Mouse (Mus musculus) limb, embryonic 12.5 days (tissue): ENCODE results near the gene Fam78a. TPM values are rescaled to one million over a fixed set of nuclear protein-coding genes. Genes with fewer than 3 reads are reported as not detected.

Source experiments
- ATAC-seq: fragments of 200-750 bp; cut with Nextera tagmentation; 2 replicates; pipeline ENCODE4 v1.8.0; 2017; ENCODE audit warnings: low read depth, moderate TSS enrichment; ENCODE audit not compliant: insufficient number of reproducible peaks, insufficient read depth, low FRiP score, low TSS enrichment
- H3K27ac ChIP-seq: fragments of 300-500 bp; sonication (generic); 2 replicates; pipeline ENCODE4 v1.5.1; 2016; ENCODE audit warnings: mild to moderate bottlenecking, moderate library complexity
- H3K27me3 ChIP-seq: fragments of 300-500 bp; sonication (generic); 2 replicates; pipeline ENCODE4 v1.6.1; 2016; ENCODE audit warnings: mild to moderate bottlenecking, moderate library complexity
- H3K36me3 ChIP-seq: fragments of 300-500 bp; sonication (generic); 2 replicates; pipeline ENCODE4 v1.6.1; 2016; ENCODE audit warnings: mild to moderate bottlenecking, moderate library complexity
- H3K4me1 ChIP-seq: fragments of 300-500 bp; sonication (generic); replicated peaks from 2 replicates; pipeline ENCODE4 v1.6.1; 2016
- H3K4me2 ChIP-seq: fragments of 300-500 bp; sonication (generic); 2 replicates; pipeline ENCODE4 v1.6.1; 2016; ENCODE audit warnings: mild to moderate bottlenecking, moderate library complexity
- H3K4me3 ChIP-seq: fragments of 300-500 bp; sonication (generic); replicated peaks from 2 replicates; pipeline ENCODE4 v1.5.1; 2016; ENCODE audit warnings: mild to moderate bottlenecking
- H3K9ac ChIP-seq: fragments of 300-500 bp; sonication (generic); replicated peaks from 2 replicates; pipeline ENCODE4 v1.6.1; 2016; ENCODE audit warnings: mild to moderate bottlenecking, moderate library complexity
- H3K9me3 ChIP-seq: fragments of 300-500 bp; sonication (generic); 2 replicates; pipeline ENCODE4 v1.6.1; 2016; ENCODE audit warnings: mild to moderate bottlenecking, moderate library complexity
- WGBS: fragments of 180-500 bp; shearing (Covaris S2); methylation state at CpG from one replicate; pipeline ENCODE4 v1.1.7; 2016; 5-methylcytosine and 5-hydroxymethylcytosine counted together
- polyA plus RNA-seq: library from polyadenylated mRNA; unstranded; fragments of >200 nt; fragmentation: Nextera tagmentation; extraction: Ambion mirVana; gene quantifications from 2 replicates; pipeline ENCODE4 v1.2.1, GENCODE M21; 2016

The Fam78a gene
- polyA plus RNA-seq, 1 experiment from 2014 or later, result 4.0 TPM

- H3K27me3 ChIP-seq, result no peaks in the 10 kb centered on the region
- H3K27ac ChIP-seq, result 0 out of 2 replicates have a peak overlapping the region, but pooled peaks have one; percentile 12
- H3K4me2 ChIP-seq, result no peak overlapping the region
- H3K36me3 ChIP-seq, result no peaks in the 10 kb centered on the region
- no peak overlapping the region for H3K4me3 ChIP-seq
- no peak overlapping the region for H3K9ac ChIP-seq
- no peak for ATAC-seq
- 54% methylated on average over 5 of the region's 5 CpGs for WGBS
- H3K9me3 ChIP-seq, result no peaks in the 10 kb centered on the region
- no peaks in the 10 kb centered on the region for H3K4me1 ChIP-seq
These were observed 36.5 kb upstream of the Fam78a start for GRCm38 (mm10) chr2:32121150-32121549.

GRCm38 (mm10) chr2:32119802-32120750 is 35.4 kb upstream of the Fam78a start:
- H3K9me3 ChIP-seq, result no peaks in the 10 kb centered on the region
- 90% methylated on average over 20 of the region's 20 CpGs for WGBS
- no peak overlapping the region for H3K4me3 ChIP-seq
- H3K4me2 ChIP-seq, result no peak overlapping the region
- no peaks in the 10 kb centered on the region for H3K4me1 ChIP-seq
- H3K36me3 ChIP-seq, result no peaks in the 10 kb centered on the region
- no peak for ATAC-seq
- no peaks in the 10 kb centered on the region for H3K27me3 ChIP-seq
- H3K9ac ChIP-seq, result no peak overlapping the region
- no peak overlapping the region for H3K27ac ChIP-seq

- Histone ChIP-seq H3K27me3 (no peaks in the 10 kb centered on the region), H3K4me3 (no peak overlapping the region), H3K4me2 (no peak overlapping the region), H3K36me3 (no peaks in the 10 kb centered on the region), H3K9ac (no peak overlapping the region), H3K27ac (no peak overlapping the region), H3K9me3 (no peaks in the 10 kb centered on the region), H3K4me1 (no peaks in the 10 kb centered on the region)
- ATAC-seq, result no peak
- WGBS, result 93% methylated on average over 4 of the region's 4 CpGs
These were observed 31.2 kb upstream of the Fam78a start for GRCm38 (mm10) chr2:32115851-32116268.

- no peak overlapping the region for H3K4me2 ChIP-seq
- H3K9me3 ChIP-seq, result no peaks in the 10 kb centered on the region
- WGBS, result 70% methylated on average over 2 of the region's 2 CpGs
- H3K27me3 ChIP-seq, result no peaks in the 10 kb centered on the region
- no peak for ATAC-seq
- no peak overlapping the region for H3K4me3 ChIP-seq
- no peak overlapping the region for H3K9ac ChIP-seq
- no peaks in the 10 kb centered on the region for H3K4me1 ChIP-seq
- no peaks in the 10 kb centered on the region for H3K36me3 ChIP-seq
- H3K27ac ChIP-seq, result no peak overlapping the region
These were observed 27.9 kb upstream of the Fam78a start for GRCm38 (mm10) chr2:32112548-32112947.

- no peak overlapping the region for H3K4me3 ChIP-seq
- no peaks in the 10 kb centered on the region for H3K36me3 ChIP-seq
- H3K9me3 ChIP-seq, result no peaks in the 10 kb centered on the region
- no peak for ATAC-seq
- H3K4me2 ChIP-seq, result no peak overlapping the region
- no peak overlapping the region for H3K9ac ChIP-seq
- H3K4me1 ChIP-seq, result no peaks in the 10 kb centered on the region
- H3K27ac ChIP-seq, result no peak overlapping the region
- WGBS, result 93% methylated on average over 1 of the region's 1 CpGs
- no peaks in the 10 kb centered on the region for H3K27me3 ChIP-seq
These were observed 26.6 kb upstream of the Fam78a start for GRCm38 (mm10) chr2:32111268-32111667.

- Histone ChIP-seq H3K27me3 (no peaks in the 10 kb centered on the region), H3K9me3 (no peaks in the 10 kb centered on the region), H3K9ac (no peak overlapping the region; the same call in 1 of the 2 replicates), H3K27ac (no peak overlapping the region), H3K4me1 (no peaks in the 10 kb centered on the region), H3K36me3 (no peaks in the 10 kb centered on the region), H3K4me3 (no peak overlapping the region), H3K4me2 (no peak overlapping the region)
- WGBS, result 83% methylated on average over 7 of the region's 7 CpGs
- ATAC-seq, result no peak
These were observed 21.3 kb upstream of the Fam78a start for GRCm38 (mm10) chr2:32105930-32106329.

GRCm38 (mm10) chr2:32105117-32105913 is 20.7 kb upstream of the Fam78a start:
- Histone ChIP-seq H3K36me3 (no peaks in the 10 kb centered on the region), H3K4me2 (no peak overlapping the region), H3K27me3 (no peaks in the 10 kb centered on the region), H3K4me3 (no peak overlapping the region), H3K9me3 (no peaks in the 10 kb centered on the region), H3K9ac (no peak overlapping the region), H3K4me1 (no peaks in the 10 kb centered on the region), H3K27ac (no peak overlapping the region)
- no peak for ATAC-seq
- 83% methylated on average over 16 of the region's 16 CpGs for WGBS

- no peak overlapping the region for H3K4me3 ChIP-seq
- 88% methylated on average over 7 of the region's 7 CpGs for WGBS
- H3K36me3 ChIP-seq, result no peaks in the 10 kb centered on the region
- H3K9me3 ChIP-seq, result no peaks in the 10 kb centered on the region
- ATAC-seq, result no peak
- no peak overlapping the region for H3K27ac ChIP-seq
- H3K27me3 ChIP-seq, result no peaks in the 10 kb centered on the region
- no peak overlapping the region for H3K9ac ChIP-seq
- no peaks in the 10 kb centered on the region for H3K4me1 ChIP-seq
- no peak overlapping the region for H3K4me2 ChIP-seq
These were observed 19.5 kb upstream of the Fam78a start for GRCm38 (mm10) chr2:32104122-32104521.

GRCm38 (mm10) chr2:32103557-32103956 is 18.9 kb upstream of the Fam78a start:
- Histone ChIP-seq H3K9ac (no peak overlapping the region), H3K27ac (no peak overlapping the region), H3K9me3 (no peaks in the 10 kb centered on the region), H3K27me3 (no peaks in the 10 kb centered on the region), H3K4me2 (no peak overlapping the region), H3K4me3 (no peak overlapping the region), H3K4me1 (no peaks in the 10 kb centered on the region), H3K36me3 (no peaks in the 10 kb centered on the region)
- ATAC-seq, result no peak
- WGBS, result 70% methylated on average over 7 of the region's 7 CpGs

- Histone ChIP-seq H3K27me3 (no peaks in the 10 kb centered on the region), H3K27ac (no peak overlapping the region), H3K4me1 (no peaks in the 10 kb centered on the region), H3K4me3 (no peak overlapping the region), H3K9ac (no peak overlapping the region), H3K9me3 (no peaks in the 10 kb centered on the region), H3K4me2 (no peak overlapping the region), H3K36me3 (no peaks in the 10 kb centered on the region)
- WGBS, result 49% methylated on average over 5 of the region's 5 CpGs
- no peak for ATAC-seq
These were observed 18.3 kb upstream of the Fam78a start for GRCm38 (mm10) chr2:32102944-32103343.

- ATAC-seq, result no peak
- Histone ChIP-seq H3K9me3 (no peaks in the 10 kb centered on the region; the same call in 1 of the 2 replicates), H3K4me3 (peak overlapping the region; percentile 35), H3K4me2 (peak overlapping the region; percentile 54), H3K27ac (no peak overlapping the region), H3K36me3 (no peaks in the 10 kb centered on the region), H3K27me3 (no peaks in the 10 kb centered on the region), H3K9ac (peak overlapping the region; percentile 51), H3K4me1 (peaks cover 9% of the 10 kb centered on the region)
- 85% methylated on average over 10 of the region's 10 CpGs for WGBS
These were observed 11.4 kb upstream of the Fam78a start for GRCm38 (mm10) chr2:32096122-32096420.
